Mouse (Mus musculus): ENCODE data around the gene Fam78b.

Fam78b gene

DNA sequence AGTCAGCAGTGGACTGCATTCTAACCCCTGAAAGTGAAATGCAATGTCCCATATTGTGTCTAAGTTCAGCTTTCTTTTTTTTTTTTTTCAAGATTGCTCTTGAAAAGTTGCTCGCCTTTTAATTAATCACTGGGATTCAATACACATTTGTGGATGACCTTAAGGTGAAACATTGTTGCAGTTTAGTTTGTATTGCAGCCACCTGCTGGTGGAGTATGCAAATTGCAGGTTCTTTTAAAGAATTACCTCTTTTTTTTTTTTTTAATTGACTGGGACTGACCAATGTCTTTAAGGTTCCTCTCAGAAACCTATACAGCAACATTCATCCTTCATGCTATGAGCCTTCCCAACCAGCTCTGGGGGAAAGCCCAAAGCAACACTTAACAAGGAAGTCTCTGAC, 33.2 kb downstream of the Fam78b start:
- no peak for DNase-seq

DNA sequence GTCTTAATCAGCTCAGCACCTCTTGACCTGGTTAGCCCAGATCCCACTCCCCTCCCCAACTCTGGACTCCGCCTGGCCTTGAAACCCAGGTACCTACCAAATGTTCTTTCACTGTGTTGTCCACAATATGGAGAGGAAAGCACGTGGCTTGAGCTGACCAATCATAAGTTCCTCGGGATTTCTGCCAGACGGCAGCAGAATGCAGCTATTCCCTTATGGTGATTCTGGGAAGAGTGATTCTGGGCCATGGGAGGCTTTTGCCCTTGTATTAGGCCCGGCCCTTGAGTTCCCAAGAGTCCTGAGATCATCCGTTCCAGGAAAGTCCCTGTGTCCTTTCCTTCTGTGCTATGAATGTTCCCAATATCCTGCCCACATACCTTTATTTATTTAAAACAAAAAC, 41.3 kb downstream of the Fam78b start:
- no peak for DNase-seq

DNA sequence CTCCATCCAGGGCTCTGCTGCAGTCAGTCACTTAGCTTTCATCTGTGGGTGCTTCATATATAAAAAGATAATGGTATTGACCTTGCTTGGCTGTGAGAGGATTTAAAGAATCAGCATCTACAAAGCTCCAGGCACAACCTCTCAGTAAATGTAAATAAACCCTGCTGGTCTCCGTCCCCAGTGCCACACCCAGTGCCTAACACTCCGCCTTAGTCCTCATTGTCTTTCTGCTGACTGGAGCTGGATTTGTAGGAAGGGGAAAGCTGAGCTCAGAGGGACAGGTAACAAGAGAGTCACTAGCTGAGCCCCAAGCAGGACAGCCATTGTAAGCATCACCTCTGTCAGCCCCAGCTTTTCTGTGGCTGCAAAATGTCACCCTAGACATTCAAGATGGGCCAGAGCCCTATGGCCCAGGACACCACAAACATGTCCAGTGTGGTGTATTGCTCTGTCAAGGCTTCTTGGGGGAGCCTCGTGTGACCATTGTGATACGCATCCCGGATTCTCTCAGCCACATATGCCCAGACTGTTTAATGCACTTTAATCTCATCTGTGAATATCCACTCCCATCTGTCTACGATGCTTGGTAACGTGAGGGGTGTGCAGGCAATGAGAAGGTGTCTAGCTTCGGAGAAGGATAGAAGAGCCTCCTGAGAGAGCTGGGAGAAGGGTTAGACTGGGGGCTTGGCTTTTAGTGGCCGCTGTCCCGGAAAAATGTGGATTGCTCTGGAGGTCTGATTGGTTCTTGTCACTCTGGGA, 45.1 kb downstream of the Fam78b start:
- DNase-seq = no peak

DNA sequence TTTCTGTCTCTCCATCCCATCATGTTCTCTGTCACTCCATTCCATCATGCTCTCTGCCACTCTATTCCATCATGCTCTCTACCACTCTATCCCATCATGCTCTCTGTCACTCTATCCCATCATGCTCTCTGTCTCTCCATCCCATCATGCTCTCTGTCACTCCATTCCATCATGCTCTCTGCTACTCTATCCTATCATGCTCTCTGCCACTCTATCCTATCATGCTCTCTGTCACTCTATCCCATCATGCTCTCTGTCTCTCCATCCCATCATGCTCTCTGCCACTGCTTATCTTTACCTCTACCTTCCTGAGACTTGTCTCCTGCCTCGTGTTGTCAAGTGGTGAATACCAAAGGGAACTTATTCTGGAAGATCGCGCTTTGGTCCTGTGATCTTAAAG, 49.6 kb downstream of the Fam78b start:
- no peak for DNase-seq

DNA sequence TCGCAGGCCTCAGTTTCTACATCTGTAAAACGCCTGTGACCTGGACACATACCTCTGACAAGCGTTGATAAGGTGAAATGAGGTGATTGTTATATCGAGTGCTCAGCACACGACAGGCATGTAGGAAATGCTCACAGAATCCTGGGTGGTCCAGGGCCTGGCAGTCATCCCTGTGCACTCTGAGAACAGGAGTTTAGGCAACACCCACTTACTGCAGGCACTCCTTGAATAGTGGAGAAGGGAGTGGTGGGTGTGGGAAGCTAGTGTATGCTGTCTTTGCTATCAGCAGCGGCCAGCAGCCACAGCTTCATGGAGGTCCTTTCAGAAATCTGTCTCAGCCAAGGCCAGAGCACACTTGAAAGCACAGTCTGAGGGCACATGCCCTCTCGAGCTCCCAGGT, 52.8 kb downstream of the Fam78b start:
- DNase-seq = no peak

DNA sequence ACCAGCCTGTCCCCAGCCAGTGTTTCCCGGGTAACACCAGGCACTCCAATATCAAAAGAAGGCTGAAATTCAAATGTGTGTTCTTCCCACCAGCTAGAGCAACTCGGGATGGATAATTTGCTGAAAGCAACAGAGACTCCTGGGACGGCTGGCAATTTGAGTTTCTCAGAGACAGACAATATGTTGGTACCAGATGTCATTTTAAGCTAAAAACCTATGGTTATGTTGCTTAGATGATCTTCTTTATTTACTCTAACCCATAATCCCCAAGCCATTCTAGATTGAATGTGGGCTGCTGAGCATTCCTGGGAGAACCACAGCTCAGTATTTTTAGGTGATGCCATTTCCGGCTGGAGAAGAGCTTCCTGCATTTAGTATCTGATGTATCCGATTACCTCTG, 56.3 kb downstream of the Fam78b start:
- no peak for DNase-seq

DNA sequence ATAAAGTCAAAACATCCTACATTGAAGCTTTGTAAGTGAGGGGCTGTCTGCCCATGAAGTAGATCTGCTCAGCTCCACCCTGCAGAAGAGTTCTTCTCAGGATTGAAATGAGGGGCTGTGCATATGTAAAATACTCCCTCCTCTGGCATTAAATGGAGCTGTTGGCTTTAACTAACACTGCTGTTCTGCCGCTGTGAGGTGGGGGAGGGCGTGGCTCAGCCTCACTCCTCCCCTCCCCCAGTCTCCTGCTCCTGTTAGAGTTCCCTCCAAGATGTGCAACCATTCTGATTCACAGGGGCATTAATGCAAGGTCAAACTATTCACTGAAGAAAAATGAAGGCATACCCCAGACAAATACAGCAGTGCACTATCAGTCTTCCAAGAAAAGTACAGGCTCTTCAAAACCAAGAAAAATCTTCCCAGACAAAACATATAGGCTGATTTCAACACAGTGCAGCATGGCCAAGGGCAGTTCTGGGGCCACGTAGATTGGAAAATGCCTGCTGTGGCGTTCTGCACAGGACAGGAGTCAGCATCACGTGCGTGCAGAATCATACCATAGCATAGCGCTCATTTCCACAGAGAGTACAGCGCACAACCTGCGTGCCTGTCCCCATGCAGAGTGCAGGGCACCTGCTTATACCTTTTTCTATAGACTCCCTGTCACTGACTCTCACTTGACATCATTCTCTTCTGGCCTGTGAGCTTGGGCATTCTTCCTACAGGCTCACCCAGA, 58.5 kb downstream of the Fam78b start:
- no peak for DNase-seq

DNA sequence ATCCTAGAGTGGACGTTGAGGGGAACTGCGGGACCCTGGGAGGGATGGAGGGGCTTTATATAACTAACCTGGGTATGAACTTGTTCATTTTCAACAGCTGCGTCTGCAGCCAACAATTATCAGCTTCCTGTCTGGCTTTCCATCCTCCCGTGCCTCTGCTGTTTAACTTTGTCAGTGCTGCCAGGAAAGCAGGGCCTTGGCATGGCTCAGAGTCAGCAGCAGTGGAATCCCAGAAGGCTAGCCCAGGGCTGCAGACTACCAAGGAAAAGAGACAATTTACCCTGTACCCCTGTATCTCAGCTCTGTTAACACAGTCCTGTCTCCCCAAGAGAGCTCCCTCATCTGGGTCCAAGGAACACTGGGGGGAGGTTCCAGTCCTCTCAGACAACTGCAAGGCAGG, 62.8 kb downstream of the Fam78b start:
- DNase-seq = peak; percentile 28

DNA sequence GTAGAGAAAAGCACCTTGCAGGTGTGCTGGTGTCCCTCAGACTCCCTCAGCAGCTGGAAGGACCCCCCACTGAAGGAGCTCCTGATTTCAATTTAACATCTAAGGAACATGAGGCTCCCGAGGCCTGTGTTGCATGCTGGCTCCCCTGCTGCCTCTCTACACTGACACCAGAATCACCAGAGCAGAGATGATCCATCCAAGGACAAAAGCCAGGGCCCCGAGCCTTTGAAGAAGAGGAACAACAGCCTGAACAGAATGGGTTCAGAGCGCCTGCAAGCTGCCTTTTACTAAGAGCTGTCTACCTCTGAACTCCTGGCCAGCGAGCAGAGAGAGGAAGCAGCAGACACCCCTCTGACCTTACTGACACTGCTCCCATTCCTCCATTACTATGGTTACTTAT, 64.3 kb downstream of the Fam78b start:
- DNase-seq = no peak

DNA sequence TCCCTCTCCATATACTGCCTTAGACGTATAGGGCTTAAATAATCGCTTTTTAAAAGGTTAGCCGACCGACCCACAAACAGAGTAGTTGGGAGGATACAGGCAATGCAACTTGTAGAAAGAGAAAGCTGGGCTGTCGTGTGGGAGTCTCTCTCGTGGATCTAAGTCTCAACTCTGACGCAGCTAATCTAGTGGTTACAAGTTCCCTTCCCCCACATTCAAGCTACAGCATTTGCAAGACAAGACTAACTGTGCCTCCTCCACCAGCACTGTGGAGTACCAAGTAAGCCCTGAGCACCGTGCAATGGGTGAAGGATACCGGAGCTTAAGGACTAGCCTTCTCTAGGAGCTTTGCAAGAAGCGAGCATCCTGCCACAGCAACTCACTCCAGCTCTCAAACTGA, 64.8 kb downstream of the Fam78b start:
- DNase-seq = no peak

DNA sequence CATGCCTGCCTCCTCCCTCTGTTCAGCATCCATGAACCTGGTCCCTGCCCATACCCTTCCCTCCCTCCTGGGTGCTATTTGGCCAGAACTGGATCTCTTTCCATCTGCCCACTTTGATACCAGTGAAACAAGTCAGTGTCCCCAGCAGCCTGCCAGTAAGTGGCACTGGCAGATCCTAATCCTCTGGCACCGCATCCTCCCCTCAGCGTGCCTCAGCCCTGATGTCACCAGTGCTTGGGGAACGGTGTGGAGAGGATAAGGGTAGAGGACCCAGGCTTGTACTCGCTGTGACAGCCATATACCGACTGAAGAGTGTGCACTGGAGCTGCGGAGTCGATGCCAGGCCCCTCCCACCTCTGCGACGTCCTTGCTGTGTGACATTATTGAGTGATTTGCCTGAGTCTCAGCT, 65.7 kb downstream of the Fam78b start:
- peak; percentile 47 for DNase-seq

DNA sequence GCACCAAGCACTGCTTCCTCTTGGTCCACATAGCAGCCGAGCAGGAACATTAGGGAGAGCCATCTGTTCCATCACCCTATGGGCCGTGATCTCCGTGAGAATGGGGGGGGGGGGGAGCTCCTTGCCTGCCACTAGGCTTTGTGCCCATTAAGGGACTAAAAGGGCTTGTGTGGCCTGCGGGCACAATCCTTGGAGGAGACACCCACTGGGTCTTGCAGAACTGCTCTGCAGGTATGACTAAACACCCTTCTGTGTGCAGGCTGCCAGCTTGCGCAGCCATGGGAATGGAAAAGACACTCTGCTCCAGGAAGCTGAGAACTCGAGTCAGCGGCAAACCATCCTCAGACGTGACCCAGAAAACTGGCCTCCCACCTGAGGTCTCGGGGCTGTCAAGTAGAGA, 68.5 kb downstream of the Fam78b start:
- no peak for DNase-seq

DNA sequence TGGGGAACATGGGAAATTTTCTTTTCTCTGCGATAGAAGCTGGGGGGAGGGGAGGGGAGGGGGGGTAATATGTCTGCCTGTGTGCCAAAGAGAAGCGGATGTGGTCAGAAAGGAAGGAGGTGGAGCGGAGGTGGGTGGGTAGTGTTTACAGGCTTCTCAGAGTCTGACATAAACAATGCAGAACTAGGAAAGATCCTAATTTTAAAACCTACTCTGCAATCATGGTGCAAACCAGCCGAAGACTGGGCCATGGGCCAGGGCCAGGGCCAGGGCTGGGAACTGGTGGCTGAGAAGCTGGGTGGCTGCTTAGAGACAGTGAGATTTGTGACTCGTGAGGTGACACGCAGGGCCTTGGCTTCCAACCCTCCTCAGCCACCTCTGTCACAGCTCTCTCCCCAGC, 69.1 kb downstream of the Fam78b start:
- DNase-seq = peak; percentile 75

DNA sequence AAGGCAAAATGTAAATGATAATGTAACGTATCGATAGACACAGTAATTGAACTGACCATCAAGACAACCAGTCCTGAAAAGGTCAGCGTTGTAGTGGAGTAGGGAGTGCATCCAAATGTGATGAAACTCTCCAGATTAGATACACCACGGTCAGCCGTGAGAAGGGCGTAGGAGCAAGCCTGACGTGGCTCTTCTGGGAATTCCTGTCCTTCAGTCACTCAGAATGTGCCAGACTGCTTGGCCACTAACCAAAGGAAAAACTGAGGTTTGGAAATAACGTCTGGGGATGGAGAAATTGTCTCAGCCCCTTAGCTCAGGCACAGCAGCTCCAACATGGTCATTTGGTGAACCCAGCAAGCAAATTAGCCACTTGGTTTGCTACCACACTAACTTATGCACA, 74.5 kb downstream of the Fam78b start:
- DNase-seq = no peak

DNA sequence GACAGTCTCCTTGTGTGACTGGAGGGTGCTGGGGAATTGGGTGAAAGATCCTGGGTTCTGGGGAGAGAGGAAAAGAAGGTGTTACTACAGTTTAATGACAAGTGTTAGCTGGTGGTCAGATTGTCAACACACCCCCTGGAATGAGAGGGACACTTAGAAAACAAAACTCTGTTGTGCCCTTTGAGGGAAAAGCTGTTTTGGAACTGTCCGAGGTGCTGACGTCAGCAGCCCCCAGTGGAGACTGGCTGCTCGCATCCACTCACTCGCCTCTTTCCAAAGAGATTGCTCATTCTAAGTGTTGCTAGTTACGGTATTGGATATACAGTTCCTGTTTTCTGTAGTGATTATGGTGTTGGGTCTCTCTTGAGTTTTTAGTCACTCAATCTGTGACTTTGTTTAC, 78.3 kb downstream of the Fam78b start:
- DNase-seq = peak; percentile 37

DNA sequence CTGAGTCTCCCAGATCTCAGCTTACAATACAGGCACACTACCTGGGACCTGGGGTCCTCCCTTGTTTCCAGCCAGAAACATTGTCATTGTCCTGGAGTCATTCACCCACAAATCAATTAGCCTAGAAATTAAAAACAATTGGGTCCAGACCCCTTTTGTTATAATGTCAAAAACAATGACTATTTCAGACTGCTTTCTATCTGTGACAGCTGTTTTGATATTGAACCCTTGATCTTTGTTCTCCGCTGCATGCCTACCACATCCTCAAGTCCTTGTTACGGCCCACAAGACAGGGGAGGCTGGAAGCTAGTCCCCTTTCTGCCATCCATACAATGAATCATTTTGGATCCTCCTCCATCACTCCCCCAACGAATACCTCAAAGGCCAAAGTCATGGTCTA, 80.7 kb downstream of the Fam78b start:
- DNase-seq = no peak

DNA sequence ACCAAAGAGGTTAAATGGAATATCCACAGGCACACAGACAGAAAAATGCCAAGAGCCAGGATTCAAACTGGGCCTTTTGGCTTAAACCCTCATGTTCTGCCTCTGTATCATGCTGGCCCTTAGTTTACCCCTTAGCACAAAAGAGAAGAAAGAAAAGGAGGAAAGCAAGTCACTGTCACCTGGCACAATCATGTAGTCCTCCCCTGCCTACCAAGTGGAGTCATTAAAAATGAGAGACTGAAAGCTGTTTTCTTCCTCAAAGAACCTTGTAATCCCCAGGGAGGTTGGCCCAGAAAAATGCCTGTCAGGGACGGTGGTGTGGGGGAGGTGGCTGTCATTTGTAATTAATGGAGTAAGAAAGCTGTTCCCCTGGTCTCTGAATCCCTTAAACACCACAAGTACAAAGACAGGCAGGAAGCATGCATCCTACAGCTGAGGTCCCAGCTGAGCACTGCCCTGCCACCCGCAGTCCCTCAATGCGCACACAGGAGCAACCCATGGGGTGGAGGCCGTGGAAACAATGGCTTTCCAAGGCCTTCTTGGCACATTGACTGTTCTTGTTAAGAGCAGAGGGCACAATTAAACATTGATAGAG, 81.4 kb downstream of the Fam78b start:
- DNase-seq = no peak

DNA sequence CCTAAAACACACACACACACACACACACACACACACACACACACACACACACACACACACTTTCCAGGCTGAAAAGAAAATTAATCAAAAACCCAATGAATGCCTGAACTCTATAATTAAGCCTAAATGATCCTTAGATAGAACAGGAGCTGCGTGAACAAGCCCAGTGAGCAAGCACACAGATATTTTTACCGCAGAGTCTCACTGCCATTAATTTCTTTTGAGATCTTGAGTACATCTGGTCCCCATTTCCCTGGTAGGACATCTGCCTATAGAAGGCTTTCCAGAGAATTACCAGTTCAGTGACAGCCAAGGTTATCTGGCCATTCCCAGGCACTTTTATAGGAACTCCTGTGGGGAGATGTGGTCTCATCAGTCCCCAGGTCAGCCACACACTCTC, 82.0 kb downstream of the Fam78b start:
- DNase-seq = no peak

DNA sequence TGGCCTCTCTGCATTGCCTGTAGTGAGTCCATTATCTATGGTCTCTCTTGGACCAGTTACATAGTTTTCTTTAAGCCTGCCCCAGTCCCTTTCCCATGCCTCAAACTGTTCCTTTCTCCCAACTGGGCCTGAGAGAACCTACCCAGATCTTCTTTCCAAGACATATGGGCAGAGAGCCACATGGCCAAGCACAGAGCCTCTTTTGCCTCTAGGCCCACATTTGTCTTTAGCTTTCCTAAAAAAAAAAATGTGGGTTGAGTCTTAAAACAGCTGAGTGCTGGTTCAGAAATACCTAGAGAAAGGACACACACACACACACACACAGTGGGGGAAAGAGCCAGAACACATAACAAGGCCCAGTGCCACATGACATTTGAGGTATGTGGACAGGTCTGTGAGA, 83.1 kb downstream of the Fam78b start:
- no peak for DNase-seq

DNA sequence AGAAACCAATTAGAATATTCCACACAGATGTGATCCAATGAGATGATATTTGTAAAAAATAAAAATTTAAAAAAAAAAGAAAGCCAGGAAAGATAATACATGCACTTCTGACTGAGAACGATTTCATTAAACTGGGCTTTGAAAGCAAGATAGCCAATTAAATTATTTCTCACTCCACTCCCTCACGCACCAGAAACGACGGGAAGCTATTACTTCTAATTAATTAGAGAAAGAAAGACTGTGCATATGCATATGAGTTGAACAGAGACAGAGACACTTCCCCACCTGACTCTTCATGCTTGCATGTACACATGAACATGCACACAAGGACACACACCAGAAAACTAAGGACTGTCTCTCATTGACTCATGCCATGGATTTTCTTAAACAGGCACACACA, 84.2 kb downstream of the Fam78b start:
- DNase-seq = no peak

DNA sequence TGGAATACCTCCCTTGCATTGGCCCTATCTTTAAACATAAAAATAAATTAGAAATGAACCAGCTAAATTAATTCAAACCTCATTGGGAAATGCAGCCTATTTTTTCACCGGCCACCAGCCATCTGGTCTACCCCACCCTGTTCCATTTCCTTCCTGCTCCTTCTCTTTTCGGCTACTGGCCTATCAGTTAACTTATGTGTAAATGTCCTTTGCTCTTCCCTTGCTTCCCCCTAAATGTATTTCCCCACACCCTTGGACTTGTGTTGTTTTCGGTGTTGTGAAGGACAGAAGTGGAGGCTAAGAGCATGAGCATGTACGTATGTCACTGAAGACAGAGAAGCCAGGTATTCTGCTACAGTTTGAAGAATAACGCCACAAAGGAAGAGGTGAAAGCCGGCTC, 89.2 kb downstream of the Fam78b start:
- DNase-seq = no peak

DNA sequence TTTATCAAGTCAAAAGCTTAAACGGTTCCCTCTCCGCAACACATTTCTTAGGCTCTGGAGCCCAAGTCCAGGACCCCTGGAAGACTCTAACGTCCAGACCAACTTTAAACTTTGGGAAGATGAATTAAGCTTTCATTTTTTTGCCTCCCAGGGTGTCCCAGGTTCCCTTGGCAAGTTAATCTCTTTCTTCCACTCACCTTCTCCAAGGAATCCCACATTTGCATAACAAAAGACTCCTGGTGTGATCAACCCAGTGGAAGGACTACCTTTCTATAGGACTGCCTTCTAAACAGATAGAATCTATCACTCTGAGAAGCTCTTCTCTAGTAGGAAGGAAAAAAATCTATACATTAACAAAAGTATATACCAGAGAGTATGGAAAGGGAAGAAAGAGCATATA, 92.3 kb downstream of the Fam78b start:
- no peak for DNase-seq

DNA sequence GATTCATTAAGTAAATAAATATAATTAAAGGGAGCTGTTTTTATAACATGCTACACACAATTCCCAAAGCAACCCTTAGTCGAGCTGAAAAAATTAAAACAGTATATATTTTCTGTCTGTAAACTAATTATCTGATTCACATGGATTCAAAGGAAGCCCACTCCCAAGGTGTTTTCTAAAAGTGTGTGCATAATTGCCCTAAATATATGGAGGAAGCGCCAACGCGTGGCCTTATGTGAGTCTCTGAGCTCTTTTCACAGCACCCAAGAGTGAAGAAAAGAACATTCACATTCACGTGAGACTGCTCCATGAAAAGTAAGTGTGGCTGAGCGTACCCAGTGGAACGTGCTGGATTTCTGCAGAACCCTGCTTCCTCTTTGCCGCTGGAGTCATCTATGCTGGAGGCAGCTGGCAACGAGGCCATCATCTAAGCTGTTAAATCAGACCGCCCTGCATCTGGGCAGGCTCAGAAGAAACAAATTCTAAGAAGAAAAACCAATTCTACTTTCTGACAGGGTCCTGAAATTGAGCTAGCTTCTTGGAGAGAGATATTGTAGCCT, 93.5 kb downstream of the Fam78b start:
- DNase-seq = no peak

DNA sequence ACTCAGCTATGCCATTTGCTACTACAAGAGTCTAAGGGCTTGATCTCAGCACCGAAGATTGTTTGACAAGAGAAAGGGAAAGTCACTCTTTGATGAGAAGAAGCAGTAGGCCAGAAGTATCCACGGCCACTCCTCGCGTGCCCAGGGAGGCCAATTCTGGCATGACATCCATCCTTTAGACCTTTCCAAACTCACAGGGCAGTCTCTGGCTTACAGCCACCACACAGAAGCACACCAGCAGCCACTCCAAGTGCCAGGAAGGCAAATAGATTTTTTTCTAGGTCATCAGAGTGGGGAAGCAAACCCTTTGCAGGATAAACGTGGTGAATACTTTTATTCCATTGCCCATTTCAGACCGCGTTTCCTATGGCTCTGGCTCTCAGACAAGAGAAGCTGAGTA, 97.5 kb downstream of the Fam78b start:
- no peak for DNase-seq
